Mouse (Mus musculus) right cerebral cortex, postnatal 14 days (tissue): ENCODE data around the gene Misp.

Experiments used
- DNase-seq: peaks from one replicate; pipeline ENCODE4 v3.0.0; 2022

Gene Misp

DNA sequence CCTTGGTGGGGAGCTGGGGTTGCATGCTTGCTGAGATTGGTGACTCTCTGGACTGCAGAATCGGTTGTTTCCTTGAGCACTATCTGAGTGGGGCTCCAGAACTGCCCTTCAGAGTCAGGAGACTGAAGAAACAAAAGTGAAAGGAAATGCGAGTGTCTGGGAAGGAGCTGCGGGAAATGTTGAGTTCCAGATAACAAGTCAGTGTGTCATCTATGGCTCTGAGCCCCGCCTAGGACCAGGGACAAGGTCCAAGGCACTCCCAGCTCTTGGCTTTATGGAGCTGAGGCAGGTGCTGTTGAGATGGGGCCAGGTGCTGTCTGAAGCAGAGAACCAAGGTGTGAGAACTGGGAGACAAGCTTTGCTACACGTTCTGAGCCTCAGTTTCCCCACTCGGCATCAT, 3.6 kb downstream of the Misp start:
- DNase-seq: no peak

DNA sequence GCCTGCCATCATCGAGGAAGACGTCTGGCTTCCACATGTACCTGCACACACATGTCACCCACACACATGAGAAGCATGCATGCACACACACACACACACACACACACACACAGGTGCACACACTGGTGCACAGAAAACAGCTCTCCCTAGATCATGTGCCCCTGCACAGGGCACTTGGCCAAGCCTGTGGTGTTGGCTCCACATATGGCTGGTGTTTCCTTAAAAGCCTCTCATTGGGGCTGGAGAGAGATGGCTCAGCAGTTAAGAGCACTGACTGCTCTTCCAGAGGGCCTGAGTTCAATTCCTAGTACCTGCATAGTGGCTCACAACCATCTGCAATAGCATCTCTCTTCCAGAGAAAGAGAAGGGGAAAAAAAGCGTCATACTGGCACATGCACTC, 10.8 kb downstream of the Misp start:
- DNase-seq: no peak

DNA sequence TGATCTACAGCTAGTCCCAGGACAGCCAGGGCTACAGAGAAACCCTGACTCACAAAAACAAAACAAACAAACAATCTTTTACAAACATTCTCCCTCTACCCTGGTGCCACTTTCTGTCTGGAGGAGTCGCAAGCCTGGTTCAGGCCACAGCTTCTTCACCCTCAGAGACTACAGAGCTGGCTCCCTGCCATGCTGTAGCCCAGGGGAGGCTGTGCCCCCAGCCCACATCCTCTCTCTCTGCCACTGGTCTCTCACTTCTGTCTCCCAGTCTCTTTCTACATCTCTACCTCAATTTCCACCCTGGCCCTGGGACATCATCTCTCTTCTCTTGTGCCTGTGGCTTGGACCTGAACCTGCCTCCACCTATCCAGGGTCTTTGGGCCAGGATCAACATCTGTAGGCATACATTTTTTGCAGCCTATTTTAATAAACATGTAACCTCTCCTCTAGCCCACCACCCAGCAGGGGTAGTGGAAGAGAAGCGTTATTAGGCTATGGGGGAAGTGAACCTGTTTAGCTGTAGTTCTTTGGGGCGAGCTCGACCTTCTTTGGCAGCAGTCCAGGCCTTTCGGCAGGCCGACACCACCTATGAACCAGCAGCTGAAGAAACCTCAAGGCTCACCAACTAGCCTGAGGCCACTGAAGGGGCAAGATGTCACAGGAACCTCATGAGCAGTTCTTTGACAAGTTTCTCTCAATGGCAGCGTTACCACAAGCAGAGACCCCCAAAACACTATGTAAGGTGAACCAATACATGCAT, 11.4 kb downstream of the Misp start:
- no peak for DNase-seq

DNA sequence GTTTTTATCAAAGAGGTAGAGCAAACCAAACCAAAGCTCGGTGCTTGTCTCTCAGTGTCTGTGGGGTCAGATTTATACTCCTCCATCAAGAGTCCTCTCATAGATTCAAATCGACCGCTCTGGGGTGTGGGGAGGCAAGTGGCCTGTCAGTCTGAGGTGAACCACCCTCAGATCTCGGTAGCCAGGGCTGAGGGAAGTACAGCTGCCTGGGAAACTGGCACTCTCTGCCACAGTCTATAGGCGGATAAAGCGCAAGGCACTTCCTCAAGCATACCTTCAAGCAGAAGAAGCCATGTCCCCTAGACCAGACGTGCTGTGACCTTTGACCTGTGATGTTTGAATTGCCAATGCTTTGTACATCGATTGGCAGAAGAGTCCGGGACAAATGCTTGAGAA, 12.0 kb downstream of the Misp start:
- no peak for DNase-seq

DNA sequence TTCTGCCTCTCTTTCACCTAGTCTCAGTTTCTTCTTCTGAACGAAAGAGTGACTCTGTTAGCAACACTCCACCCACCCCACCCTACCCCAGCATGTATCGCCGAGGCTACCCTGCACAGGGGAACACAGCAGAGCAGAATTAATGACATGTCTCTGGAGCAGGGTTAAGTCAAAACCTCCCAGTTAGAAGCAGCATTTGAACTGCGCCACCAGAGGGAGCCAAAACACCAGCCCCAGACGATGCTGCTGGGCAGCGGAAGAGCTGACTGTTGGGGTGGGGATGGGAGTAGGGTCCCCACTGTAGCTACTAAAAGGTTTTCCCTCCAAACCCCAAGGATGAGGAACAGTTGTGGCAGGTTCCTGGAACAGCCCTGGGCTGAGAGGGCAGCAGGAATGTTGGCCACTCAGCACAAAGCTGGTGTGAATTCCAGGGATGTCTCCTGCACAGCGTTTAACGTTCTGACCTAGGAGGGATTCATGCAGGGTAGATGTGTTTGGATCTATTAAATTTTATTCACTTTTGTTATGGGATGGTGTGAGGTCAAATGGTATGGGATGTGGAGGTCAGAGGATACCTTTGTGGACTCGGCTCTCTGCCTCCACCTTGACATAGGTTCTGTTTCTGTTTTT, 14.1 kb downstream of the Misp start:
- DNase-seq: peak; percentile 82

DNA sequence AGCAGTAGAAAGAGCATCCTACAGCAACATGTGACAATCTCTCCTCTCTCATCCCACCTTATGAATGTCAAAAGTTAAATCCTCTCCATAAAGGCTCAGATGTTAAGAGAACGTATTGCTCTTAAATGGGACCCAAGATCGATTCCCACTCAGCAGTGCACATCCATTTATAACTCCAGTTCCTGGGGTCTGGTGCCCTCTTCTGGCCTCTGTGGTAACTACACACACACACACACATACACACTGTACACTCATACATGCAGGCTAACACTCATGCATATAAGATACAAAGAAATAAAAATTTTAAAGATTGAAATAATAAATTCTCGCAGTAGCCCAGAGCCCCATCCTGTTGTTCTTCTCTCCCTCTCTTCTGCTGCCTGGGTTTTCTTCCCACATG, 16.1 kb downstream of the Misp start:
- DNase-seq: no peak

DNA sequence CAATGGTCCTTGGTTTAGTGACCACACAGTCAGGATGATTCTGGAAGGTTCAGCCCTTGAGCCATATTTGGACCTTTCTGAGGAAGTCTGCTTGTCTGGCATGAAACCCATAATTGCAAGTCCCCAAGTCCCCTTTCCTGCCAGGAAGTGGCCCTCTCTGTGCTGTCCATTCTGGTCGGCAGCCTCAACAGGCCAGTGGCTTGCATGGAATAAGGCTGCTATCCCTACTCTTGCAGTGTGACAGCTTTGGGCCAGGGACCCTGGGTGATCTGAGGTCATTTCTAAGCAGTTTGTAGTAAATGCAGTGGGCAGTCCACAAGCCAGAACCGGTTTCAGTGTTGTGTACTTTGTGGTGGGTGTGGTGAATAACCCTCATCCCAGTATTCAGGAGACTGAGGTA, 17.4 kb downstream of the Misp start:
- no peak for DNase-seq

DNA sequence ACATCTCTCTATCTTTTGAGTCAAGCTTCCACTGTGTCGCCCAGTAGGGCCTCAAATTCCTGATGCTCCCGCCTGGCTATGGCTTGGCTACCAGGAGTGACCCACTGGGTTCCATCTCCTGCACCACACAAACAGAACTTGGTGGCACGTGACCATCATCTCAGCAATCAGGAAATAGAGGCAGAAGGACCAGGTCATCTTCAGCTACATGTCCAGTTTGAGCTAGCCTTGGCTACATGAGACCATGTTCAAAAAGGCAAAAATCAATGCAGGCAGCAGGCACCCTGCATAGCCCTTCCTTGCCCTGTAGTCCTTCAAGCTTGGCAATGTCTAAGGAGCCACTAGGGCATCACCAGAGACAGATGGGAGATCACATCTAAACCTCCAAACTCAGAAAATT, 19.3 kb downstream of the Misp start:
- no peak for DNase-seq

DNA sequence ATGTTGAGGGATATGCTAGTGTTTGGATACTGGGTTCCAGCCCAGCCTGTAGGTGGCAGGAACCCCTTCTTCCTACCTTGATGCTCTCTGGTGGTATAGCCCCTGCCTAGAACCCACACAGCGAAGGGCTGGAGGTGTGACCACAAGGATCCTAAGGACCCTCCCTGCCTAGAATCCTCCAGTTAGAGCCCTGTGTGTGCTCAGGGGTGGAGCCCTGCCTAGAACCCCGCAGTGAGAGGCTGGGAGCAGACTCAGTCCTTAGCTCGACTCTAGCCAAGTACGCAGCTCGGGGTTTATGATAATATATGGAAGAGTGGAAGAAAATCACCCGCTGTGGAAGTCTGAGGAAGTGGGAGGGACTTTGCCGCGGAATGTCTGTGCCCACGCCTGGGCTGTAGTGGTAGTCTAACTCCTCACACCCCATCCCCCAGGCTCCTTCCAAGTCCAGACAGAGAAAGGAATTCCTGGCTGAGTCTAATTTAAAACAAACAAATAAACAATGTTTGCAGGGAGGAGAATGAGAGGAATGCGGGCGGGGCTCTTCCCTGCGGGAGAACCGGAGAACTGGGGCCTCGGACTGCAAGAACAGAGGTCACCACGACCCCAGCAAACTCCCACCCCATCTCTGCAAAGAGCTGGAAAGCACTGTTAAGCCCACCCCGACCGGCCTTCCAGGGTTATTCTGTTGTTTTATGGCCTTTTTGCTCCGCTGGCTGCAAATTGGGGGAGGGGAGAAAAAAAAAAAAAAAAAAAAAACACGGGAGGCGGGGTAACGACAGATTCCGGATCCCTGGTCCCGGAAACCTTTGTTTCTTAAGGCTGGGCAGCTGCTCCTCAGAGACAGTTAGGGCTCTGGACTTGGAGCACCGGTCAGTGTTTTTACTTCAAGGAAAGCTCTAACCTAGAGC, 20.1 kb downstream of the Misp start:
- DNase-seq: peak; percentile 54

DNA sequence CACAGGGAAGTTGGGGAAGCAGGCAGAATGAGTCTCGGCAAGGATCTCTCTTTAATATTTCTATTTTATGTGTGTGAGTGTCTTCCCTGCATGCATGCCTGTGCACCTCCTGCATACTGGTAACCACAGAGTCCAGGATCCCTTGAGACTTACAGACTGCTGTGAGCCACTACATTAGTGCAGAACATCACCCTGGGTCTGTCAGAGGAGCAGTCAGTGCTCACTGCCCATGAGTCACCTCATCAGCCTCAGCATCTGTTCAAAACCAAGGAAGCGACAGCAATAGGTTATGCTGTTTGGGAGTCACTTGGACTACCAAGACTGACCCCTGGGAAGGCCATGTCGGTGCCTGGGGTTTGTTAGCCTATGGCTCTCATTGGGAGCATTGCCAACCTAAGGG, 21.5 kb downstream of the Misp start:
- DNase-seq: no peak

DNA sequence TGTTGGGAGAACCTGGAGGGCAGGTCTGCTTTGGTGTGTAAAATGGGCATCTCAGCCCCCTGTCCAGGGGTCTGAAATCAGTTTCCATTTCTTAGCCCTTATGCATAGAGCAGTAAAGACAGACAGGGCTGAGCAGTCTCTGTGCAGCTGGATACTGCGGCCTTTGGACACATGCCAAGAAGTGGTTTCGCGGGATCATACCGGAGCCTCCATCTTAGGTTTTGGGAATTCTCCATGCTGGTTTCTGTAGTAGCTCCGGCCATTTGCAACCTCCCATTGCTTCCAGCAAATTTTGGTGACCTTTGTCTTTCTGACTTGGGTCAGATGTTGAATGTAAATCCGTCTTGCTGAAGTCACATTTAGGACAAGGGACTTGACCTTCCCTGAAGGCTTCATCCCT, 22.7 kb downstream of the Misp start:
- no peak for DNase-seq

DNA sequence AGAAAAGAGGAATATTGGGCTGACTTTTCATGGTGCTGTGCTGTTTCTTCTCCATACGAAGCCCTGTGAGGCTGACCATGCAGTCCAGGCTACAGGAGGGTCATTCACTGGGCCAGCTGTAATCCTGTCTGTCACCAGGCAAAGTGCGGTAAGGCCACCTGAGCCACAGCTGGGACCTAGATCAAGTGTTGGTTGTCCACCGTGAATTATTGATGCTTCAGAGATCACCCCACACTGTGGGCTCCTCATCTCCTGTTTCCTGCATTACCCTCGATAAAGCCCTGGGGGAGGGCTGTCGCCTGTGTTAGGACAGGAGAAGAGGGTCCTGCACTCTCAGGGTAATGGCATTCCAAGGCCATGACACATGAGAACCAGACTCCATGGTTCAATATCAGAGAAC, 25.8 kb downstream of the Misp start:
- DNase-seq: no peak

DNA sequence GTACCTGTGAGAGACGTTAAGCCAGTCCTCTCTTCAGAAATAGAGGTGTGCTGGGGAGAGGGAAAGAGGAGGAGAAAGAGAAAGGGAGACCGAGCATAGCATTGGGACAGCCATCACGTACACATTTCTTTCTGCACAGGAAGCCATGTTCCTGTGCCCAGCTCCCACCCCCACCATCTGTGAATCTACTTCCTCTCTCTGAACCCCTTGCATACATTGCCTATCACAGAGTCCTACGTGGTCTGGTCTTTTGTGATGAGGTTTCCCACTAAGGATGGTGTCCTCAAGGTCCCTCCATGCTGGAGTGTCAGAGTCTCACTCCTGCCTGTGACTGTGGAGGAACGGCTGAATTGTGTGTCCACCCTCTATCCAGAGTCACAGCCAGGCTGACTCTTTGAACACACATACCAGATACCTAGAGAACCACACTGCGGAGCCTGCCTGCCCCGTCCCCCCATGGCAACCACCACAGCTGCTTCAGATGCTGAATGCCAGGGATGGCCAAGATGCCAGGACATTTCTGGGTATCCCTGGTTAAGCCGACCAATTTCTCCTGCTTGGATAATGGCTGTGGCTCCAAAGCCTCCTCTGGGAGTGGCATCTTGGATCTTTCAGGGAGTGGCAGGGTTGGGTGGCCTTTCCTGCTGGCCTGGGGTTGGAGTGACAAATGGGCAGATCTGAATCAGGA, 29.3 kb downstream of the Misp start:
- no peak for DNase-seq

DNA sequence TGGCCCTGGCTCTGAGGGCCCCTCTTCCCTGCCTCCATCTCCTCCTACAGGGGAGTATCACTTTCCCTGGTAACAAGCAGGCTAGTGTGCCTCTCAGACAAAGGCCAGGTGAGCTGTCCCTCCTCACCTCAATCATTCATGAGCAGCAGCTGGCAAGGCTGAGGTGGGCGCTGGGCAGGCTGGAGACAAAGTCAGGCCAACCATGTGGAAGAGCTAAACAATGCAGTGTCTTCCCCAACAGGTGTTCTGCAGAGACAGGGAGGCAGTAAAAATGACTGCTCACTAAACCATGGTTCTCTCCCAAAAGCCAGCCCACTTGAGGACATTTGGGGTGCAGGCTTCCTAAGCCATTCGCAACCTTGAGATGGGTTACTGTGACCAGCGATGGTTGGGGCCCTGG, 30.9 kb downstream of the Misp start:
- DNase-seq: no peak

DNA sequence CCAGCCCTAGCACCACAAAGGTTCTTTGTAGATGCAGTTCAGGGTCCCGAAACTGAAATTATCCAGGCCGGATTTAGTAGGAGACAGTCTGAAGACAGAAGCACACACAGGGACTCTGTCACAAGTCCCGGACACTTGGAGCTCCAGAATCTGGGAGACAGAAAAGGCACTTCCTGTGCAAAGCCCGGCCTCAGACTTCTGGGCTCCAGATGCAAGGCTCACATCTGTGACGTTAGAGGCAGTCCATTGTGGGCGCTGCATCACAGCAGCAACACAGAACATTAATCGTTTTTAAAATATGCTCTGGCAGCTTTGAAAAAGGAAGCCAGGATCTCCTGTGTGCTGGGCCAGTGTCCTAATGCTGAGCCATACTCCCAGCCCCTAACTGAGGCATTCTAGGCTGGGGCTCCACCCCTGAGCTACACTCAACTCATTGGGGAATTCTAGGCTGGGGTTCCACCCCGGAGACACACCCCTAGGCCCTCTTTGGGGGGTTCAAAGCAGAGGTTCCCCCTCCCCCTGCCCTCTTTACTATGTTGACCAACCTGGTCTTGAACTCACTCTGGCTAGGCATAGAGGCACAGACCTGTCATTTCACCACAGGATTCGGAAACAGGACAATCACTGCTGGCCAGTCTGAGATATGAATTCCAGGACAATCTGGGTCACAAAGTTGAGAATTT, 31.5 kb downstream of the Misp start:
- DNase-seq: no peak

DNA sequence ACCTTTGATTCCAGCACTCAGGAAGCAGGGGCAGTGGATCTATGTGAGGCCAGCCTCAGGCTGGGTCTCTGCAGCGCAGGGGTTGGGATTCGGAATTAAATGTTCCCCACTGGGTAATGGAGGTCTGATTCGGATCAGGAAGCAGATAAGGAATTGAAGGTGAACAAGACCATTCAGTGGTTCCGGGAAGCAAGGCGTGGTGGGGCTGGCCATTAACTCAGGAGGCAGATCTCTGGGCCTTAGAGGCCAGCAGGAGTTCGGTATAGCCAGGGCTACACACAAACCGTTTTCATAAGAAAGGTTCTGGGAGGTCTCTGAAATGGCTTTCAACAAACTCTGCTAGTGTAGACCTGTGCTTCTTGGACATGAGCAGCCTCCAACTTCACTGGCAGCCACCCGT, 32.0 kb downstream of the Misp start:
- no peak for DNase-seq

DNA sequence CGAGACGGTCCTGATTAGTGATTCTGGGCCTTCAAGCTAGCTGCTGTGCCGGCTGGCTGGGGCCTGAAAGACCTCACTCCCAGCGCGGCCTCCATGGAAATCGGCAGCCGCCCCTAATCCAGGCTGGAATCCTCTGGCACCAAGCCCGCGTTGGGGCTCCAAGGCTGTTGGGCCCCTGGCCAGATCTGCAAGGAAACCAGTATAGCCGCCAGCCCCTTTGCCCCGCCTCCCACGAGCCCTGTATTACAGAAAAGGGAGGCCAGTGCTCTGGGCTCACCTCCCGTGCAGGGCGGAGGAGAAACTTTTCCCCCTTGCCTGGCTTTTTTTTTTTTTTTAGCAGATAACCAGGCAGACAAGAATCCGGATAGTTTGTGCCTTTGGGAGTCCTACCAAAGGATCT, 32.6 kb downstream of the Misp start:
- DNase-seq: peak; percentile 88

DNA sequence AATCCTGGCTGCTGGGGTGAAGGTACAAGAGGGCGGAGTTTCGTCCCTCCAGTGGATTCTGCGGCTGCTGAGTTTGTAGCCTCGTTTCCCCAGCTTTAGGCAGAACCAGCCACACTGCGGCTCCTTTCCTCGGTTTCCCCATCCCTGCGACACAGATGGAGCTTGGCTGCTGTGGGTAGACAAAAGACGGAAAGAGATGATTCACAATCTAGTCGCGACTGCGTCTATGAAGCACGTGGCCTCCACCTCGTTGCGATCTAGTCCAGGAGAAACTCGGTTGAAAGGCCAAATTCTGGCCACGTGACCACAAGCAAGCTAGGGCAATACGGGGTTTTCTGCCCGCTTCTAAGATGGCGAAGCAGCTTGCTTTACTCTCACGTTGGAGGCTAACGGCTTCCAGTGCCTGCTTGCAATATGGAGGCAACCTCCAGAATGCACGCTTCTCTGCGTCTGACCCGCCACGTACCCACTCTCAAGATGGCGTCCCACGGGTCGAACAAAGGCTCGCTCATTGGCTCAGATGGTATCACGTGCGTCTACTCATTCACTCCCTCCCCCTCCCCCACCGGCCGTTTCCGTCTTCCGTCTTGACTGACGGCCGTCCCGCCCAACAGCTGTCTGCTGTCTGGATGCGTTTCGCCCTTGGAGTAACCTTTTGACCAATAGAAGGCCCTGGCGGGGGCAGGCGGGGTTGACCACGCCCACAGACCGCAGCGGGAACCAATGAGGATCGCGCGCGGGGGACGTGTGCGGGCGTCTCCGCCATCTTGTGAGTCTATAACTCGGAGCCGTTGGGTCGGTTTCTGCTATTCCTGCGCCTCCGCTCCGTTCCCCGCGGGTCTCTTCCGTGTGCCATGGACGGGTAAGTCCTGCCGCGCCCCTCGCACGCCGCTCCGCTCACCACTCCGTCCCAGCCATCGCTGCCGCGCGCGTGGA, 33.3 kb downstream of the Misp start, which contains the start of gene Ptbp1:
TSS of gene Ptbp1 (plus strand) at position 568 of the 936 bp plus-strand sequence.
- DNase-seq: peak; percentile 99

DNA sequence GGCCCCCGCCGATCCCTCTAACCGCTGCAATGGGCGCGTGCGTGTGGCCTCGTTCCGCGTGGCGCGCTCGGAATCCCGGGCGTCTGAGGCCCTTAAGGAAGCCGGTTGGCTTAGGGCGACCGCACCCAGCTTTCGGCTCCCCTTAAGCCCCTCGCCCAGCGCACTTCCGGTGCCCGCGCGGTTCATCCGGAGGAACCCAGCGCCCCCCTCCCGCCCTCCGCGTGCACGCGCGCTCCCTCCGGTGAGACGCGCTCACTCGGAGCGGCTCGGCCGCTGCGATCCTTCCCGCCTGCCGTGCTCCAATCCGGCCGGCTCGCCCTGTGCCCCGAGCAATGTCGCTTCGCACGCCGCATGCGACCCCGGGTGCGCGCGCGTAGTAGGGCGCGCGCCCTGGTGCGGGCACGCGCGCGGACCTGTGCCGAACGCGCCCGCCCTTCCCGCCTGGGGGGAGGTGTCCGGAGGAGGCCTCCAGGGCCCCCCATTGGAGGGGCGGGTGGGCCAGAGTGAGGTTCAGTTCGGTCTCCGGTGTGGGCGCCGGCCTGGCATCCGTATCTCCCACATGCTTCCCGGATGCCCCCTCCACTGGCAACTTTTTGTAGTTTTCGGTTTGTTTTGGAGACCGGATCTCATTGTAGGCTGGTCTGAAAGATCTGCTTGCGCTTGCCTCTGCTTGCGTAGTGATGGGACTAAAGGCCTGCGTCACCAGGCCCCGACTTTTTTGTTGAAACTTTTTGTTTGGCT, 34.2 kb downstream of the Misp start:
- peak; percentile 66 for DNase-seq

DNA sequence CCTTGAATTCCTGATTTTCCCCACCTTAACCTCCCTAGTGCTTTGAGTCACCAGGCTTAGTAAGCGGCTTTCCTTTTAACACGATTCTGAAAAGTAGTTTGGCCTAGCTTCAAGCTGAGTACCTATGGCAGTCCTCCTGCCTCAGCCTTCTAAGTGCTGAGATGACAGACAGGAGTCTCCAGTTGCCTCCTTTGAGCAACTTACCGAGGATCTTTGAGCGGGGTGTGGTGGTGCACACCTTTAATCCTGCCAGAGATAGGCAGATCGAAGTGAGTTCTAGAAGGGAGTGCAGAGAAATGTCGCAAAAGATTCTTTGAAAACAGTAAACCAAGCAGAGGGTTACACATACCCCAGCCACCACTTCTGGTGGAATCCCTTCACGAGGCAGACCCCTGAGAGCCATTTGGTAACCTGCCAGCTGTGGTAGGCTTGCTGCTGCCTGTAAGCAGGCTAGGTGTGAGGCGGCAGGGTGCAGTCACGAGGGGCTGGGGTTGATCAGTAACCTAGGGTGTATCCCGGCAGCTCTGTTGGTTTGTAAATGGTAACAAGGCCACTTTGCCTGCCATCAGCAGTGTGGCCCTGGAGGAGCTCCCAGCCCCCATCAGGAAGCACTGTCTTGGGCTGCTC, 34.9 kb downstream of the Misp start:
- DNase-seq: no peak
